Mouse (Mus musculus) kidney, adult 2 months (tissue): ENCODE data around the gene Gm11114. TPM values are rescaled to one million over a fixed set of nuclear protein-coding genes. Genes with fewer than 3 reads are reported as not detected.

Experiments used
- DNase-seq: peaks from one replicate; pipeline ENCODE4 v3.0.0; 2021
- H3K27ac ChIP-seq: fragments of 200-500 bp; 2 replicates; pipeline ENCODE4 v1.5.1; 2012; ENCODE audit warnings: low read depth, low read length, control low read depth, inconsistent platforms; ENCODE audit not compliant: insufficient read depth
- H3K27me3 ChIP-seq: fragments of 200-500 bp; replicated peaks from 2 replicates; pipeline ENCODE4 v1.6.1; 2012; ENCODE audit warnings: mild to moderate bottlenecking, moderate library complexity, low read length, inconsistent platforms; ENCODE audit not compliant: control insufficient read depth, insufficient read depth
- H3K36me3 ChIP-seq: fragments of 200-500 bp; 2 replicates; pipeline ENCODE4 v1.6.1; 2012; ENCODE audit warnings: mild to moderate bottlenecking, moderate library complexity, low read length, inconsistent platforms; ENCODE audit not compliant: control insufficient read depth, insufficient read depth
- H3K4me1 ChIP-seq: fragments of 200-500 bp; 2 replicates; pipeline ENCODE4 v1.6.1; 2011; ENCODE audit warnings: low read length; ENCODE audit not compliant: control insufficient read depth, insufficient read depth
- H3K4me3 ChIP-seq: fragments of 200-500 bp; 2 replicates; pipeline ENCODE4 v1.5.1; 2011; ENCODE audit warnings: mild to moderate bottlenecking, low read depth, low read length, control low read depth; ENCODE audit not compliant: insufficient read depth
- CTCF ChIP-seq: fragments of 200-500 bp; conservative IDR thresholded peaks from 2 replicates; pipeline ENCODE4 v1.5.1; 2011; ENCODE audit warnings: low read depth, mild to moderate bottlenecking, control low read depth, low read length, moderate library complexity, mixed read lengths; ENCODE audit not compliant: insufficient read depth, insufficient read length
- POLR2A ChIP-seq: fragments of 200-500 bp; IDR thresholded peaks from one replicate; pipeline ENCODE4 v1.6.1; 2011; ENCODE audit warnings: low read depth, low read length, control low read depth
- WGBS: fragments of 180-500 bp; shearing (Covaris S2); methylation state at CpG from one replicate; pipeline ENCODE4 v1.1.7; 2018; 5-methylcytosine and 5-hydroxymethylcytosine counted together
- polyA plus RNA-seq: library from polyadenylated mRNA; depleted of rRNA; stranded (reverse); fragments of >200 nt; gene quantifications from 2 replicates; pipeline ENCODE4 v1.2.3, GENCODE M21; 2012; rRNA removed

Gene Gm11114
- polyA plus RNA-seq, 1 experiment: not detected

DNA sequence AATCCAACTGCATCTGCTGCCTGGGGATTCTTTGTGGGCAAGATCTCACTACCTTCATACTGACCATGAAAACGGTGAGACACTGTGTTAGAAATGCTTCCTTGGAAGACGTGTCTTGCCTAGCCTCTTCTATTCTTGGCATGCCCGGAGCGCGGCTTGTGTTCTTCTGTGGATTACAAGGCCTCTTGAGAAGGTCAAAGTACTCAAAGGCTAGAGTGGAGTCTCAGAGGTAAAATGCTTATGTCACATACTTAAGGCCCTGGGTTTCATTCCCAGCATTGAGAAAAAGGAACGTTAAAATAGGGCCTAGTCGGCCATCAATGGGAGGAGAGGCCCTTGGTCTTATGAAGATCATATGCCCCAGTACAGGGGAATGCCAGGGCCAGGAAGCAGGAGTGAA lies 23.5 kb downstream of the Gm11114 start:
- Histone ChIP-seq H3K27me3 (no peaks in the 10 kb centered on the region), H3K4me1 (no peaks in the 10 kb centered on the region), H3K27ac (no peak overlapping the region), H3K4me3 (no peak overlapping the region), H3K36me3 (no peaks in the 10 kb centered on the region)
- no peak for DNase-seq
- WGBS: 92% methylated on average over 7 of the region's 7 CpGs
- no peak for TF ChIP-seq CTCF
- no peak for TF ChIP-seq POLR2A

DNA sequence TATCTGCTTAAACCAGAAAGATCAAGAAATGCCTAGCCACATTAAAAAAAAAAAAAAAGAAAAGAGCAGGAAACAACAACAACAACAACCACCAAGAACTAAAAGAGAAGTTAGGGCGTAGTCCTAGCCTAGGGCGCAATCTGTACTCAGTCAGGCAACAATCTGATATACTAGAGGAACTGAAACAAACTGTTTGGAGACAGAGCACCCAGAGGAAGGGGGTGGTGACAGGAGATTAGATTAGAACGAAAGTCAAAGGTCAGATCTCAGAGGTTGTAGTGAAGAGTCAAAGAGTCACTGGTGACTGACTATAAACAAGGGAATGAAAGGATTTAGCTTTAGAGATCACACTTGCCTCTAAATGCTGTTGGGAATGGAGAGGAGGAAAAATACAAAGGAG lies 27.7 kb downstream of the Gm11114 start:
- Histone ChIP-seq H3K27ac (no peak overlapping the region), H3K4me1 (no peaks in the 10 kb centered on the region), H3K27me3 (no peaks in the 10 kb centered on the region), H3K36me3 (no peaks in the 10 kb centered on the region), H3K4me3 (no peak overlapping the region)
- no peak for TF ChIP-seq POLR2A
- TF ChIP-seq CTCF: no peak
- no peak for DNase-seq
- WGBS: 78% methylated on average over 3 of the region's 3 CpGs

DNA sequence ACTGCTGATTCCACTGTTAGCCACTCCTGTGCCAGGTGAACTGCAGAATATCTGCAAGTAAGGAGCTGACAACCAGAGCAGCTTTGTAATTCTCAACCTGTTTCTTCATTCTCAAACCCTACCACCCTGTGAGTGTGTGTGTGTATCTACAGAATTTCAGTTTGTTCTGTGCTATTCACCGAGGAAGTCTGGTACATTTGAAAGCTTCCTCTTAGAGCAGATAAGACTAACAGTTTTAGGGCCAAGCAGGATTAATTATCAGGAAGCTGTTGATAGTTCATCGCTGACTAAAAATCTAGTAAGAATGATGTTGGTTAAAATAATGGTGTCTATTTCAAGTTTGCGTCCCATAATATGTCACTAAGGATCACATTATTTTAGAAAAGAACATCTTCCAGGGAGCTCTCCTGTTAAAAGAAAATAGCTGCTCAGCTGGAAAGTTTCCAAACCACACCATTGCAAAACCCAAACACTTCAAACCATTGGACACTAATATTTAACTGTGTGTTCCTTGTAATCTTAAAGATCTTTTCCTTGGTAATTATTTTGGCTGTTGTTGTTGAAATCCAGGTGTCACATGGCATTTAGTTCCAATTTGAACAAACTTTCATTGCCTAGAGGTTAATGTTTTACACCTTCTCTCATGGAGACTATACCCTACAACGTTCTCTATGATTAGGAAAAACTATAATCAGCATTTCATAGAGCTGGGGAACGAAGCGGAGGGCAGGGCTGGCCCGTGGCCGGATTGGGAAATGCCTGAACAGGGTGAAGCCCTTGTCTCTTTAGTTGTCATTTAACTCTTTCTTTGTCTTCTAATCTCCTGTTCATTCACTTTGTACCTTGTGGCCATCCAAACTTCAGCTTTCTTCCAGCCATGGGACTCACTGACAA lies 30.6 kb downstream of the Gm11114 start:
- Histone ChIP-seq H3K4me1 (no peaks in the 10 kb centered on the region), H3K36me3 (no peaks in the 10 kb centered on the region), H3K4me3 (no peak overlapping the region), H3K27ac (no peak overlapping the region), H3K27me3 (no peaks in the 10 kb centered on the region)
- DNase-seq: peak; percentile 37
- 38% methylated on average over 8 of the region's 8 CpGs for WGBS
- TF ChIP-seq POLR2A: no peak
- TF ChIP-seq CTCF: no peak

DNA sequence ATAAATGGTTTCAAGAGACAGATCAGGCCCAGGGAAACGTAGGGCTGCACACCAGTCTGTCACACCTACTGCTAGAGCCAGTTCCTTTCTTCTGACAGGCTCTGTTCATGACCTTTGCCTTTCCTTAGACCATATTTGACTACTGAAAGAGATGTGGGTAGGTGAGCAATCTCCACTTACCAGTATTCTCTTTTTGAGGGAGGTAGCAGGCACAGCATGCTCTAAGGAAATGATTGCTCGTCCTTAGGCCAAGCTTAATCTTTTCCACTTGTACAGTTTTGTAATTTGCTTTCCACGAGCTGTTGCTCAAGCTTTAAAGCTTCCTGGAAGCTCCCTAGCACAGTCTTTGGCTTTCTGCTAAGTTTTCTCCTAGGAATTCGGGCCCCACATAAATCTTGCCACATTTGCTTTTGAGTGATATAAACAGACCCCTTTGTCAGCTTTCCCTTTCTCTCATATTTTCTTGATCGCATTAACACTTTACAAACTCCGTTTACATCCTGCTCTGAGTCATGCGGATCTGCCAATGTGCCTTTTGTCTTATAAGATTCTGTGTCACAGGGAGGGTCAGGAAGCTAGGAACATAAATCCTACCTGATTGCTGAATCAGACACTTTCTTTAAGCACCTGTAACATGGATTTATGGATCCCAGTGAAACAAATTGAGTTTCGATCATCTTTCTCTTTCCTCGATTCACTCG lies 35.4 kb downstream of the Gm11114 start:
- no peaks in the 10 kb centered on the region for H3K36me3 ChIP-seq
- H3K4me1 ChIP-seq: no peaks in the 10 kb centered on the region
- 45% methylated on average over 10 of the region's 10 CpGs for WGBS
- H3K4me3 ChIP-seq: no peak overlapping the region
- no peaks in the 10 kb centered on the region for H3K27me3 ChIP-seq
- no peak for DNase-seq
- H3K27ac ChIP-seq: no peak overlapping the region
- TF ChIP-seq CTCF: no peak
- TF ChIP-seq POLR2A: no peak

DNA sequence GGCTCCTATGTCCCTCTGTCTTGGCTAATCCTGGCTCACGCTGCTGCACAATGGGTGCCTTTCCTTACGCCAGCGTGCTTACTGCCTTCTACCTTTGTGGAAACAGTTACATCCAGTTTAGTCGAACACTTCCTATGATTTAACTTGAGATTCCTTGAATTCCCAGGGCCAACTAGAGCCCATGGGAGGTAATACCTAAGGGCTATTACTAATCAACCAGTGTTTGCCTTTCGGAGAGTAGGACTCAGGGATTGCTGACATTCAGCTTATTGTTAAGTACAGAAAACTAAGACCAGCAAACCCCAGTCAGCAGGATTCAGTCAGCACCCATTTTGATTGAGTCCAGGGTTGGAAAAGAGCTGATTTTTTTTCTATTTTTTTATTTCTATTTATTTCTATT lies 43.0 kb downstream of the Gm11114 start:
- Histone ChIP-seq H3K4me3 (no peak overlapping the region), H3K27me3 (no peaks in the 10 kb centered on the region), H3K27ac (no peak overlapping the region), H3K36me3 (no peaks in the 10 kb centered on the region), H3K4me1 (no peaks in the 10 kb centered on the region)
- no peak for DNase-seq
- TF ChIP-seq CTCF: no peak
- no peak for TF ChIP-seq POLR2A
- 69% methylated on average over 5 of the region's 5 CpGs for WGBS

DNA sequence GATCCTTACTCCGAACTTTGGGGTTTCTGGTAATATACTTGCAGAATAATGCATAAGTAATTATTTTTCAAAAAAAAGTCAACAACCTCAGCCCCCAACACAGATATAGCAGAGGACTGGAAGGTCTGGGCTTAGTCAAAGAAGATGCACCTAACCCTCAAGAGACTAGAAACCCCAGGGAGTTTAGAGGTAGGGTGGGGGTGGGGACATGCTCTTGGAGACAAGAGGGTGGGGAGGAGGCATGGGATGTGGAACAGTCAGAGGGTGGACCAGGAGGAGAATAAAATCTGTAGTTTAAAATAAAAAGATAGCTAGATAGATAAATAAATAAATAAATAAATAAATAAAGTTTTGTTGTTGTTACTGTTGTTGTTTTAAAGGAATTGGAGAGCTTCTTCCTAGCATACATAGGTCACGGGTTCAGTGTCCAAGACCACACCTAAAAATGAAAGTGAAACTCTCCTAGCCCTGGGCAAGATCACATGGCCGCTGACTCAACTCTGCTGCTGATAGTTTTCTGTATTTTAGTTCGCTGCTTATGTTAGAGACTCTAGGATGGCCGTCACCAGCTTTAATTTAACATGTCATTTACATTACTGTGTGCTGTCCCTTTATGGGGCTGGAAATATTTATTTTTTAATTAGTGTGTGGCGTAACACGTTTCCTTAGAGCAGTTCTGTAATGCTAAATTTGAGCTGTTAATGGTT lies 44.7 kb downstream of the Gm11114 start:
- no peak for DNase-seq
- WGBS: 79% methylated on average over 7 of the region's 7 CpGs

More for the DNA sequence above, 44.7 kb downstream of the Gm11114 start:
- TF ChIP-seq POLR2A: no peak
- TF ChIP-seq CTCF: no peak
- Histone ChIP-seq H3K27me3 (no peaks in the 10 kb centered on the region), H3K4me3 (no peak overlapping the region), H3K4me1 (no peaks in the 10 kb centered on the region), H3K36me3 (no peaks in the 10 kb centered on the region), H3K27ac (no peak overlapping the region)

Other genes starting within 250 kb of the Gm11114 start
- gene Tent5a, start 14.6 kb downstream of the Gm11114 start, polyA plus RNA-seq: 2.3 and 2.5 TPM in 2 replicates